Mouse (Mus musculus) midbrain, postnatal 0 days (tissue): Measurements from ENCODE around the gene Ccdc167. TPM values are rescaled to one million over a fixed set of nuclear protein-coding genes. Genes with fewer than 3 reads are reported as not detected.
A peak's percentile ranks its signal among the peaks of the same experiment; 100 is the strongest.

ENCODE experiments used
- ATAC-seq: fragments of 200-750 bp; cut with Nextera tagmentation; 2 replicates; pipeline ENCODE4 v1.8.0; 2017; ENCODE audit warnings: moderate number of reproducible peaks, mild to moderate bottlenecking, moderate TSS enrichment, moderate library complexity; ENCODE audit not compliant: low FRiP score
- DNase-seq: peaks from one replicate; pipeline ENCODE4 v3.0.0-alpha.2; 2015; ENCODE audit warnings: low spot score
- H3K27ac ChIP-seq: fragments of 300-500 bp; sonication (generic); 2 replicates; pipeline ENCODE4 v1.5.1; 2014; ENCODE audit warnings: low read depth, mild to moderate bottlenecking, low read length, mixed read lengths
- H3K27me3 ChIP-seq: fragments of 300-500 bp; sonication (generic); 2 replicates; pipeline ENCODE4 v1.6.1; 2014; ENCODE audit warnings: low read length, control low read depth, mixed read lengths; ENCODE audit not compliant: insufficient read depth
- H3K36me3 ChIP-seq: fragments of 300-500 bp; sonication (generic); 2 replicates; pipeline ENCODE4 v1.6.1; 2014; ENCODE audit warnings: low read length, control low read depth, mixed read lengths; ENCODE audit not compliant: insufficient read depth
- H3K4me1 ChIP-seq: fragments of 300-500 bp; sonication (generic); 2 replicates; pipeline ENCODE4 v1.6.1; 2014; ENCODE audit warnings: mild to moderate bottlenecking, control low read depth, antibody characterized with exemption, low read length, mixed read lengths; ENCODE audit not compliant: insufficient read depth
- H3K4me2 ChIP-seq: fragments of 300-500 bp; sonication (generic); 2 replicates; pipeline ENCODE4 v1.6.1; 2014; ENCODE audit warnings: low read depth, mild to moderate bottlenecking, low read length, mixed read lengths; ENCODE audit not compliant: poor library complexity, severe bottlenecking
- H3K4me3 ChIP-seq: fragments of 300-500 bp; sonication (generic); 2 replicates; pipeline ENCODE4 v1.5.1; 2014; ENCODE audit warnings: low read depth, mild to moderate bottlenecking, low read length, moderate library complexity
- H3K9ac ChIP-seq: fragments of 300-500 bp; sonication (generic); replicated peaks from 2 replicates; pipeline ENCODE4 v1.6.1; 2014; ENCODE audit warnings: mild to moderate bottlenecking, low read length, moderate library complexity, mixed read lengths; ENCODE audit not compliant: poor library complexity, severe bottlenecking
- H3K9me3 ChIP-seq: fragments of 300-500 bp; sonication (generic); 2 replicates; pipeline ENCODE4 v1.6.1; 2016; ENCODE audit warnings: low read length, control low read depth
- CTCF ChIP-seq: IDR thresholded peaks from 2 replicates; pipeline ENCODE4 v1.5.1; 2016; ENCODE audit warnings: antibody characterized with exemption, mild to moderate bottlenecking
- WGBS: fragments of 180-500 bp; shearing (Covaris S2); extraction: QIAGEN DNeasy Blood & Tissue Kit; methylation state at CpG from one replicate; pipeline ENCODE4 v1.1.7; 2014; 5-methylcytosine and 5-hydroxymethylcytosine counted together
- polyA plus RNA-seq: library from polyadenylated mRNA; unstranded; fragments of >200 nt; fragmentation: Nextera tagmentation; extraction: Ambion mirVana; gene quantifications from 2 replicates; pipeline ENCODE4 v1.2.1, GENCODE M21; 2015
- total RNA-seq: library from RNA; depleted of rRNA; stranded (reverse); fragments of >200 nt; gene quantifications from 2 replicates; pipeline ENCODE4 v1.2.3, GENCODE M21; 2014

Gene Ccdc167
- total and polyA plus RNA-seq, 2 experiments from 2014 or later, result 8.6 to 9.0 TPM

- no peak for ATAC-seq
- TF ChIP-seq CTCF, result no peak
- H3K9me3 ChIP-seq, result no peaks in the 10 kb centered on the region
- H3K9ac ChIP-seq, result no peak overlapping the region
- H3K4me1 ChIP-seq, result no peaks in the 10 kb centered on the region
- H3K27ac ChIP-seq, result no peak overlapping the region
- no peaks in the 10 kb centered on the region for H3K27me3 ChIP-seq
- H3K36me3 ChIP-seq, result peaks cover 67% of the 10 kb centered on the region
- H3K4me2 ChIP-seq, result no peak overlapping the region
- no peak for DNase-seq
- WGBS, result 94% methylated on average over 4 of the region's 4 CpGs
- H3K4me3 ChIP-seq, result no peak overlapping the region
Measured at GRCm38 (mm10) chr17:29684275-29684674, 32.6 kb downstream of the Ccdc167 start.

GRCm38 (mm10) chr17:29683127-29683526, 33.7 kb downstream of the Ccdc167 start:
- no peak overlapping the region for H3K27ac ChIP-seq
- no peak overlapping the region for H3K4me3 ChIP-seq
- H3K4me1 ChIP-seq, result no peaks in the 10 kb centered on the region
- no peaks in the 10 kb centered on the region for H3K9me3 ChIP-seq
- no peaks in the 10 kb centered on the region for H3K27me3 ChIP-seq
- ATAC-seq (no peak), DNase-seq (no peak)
- TF ChIP-seq CTCF, result no peak
- H3K36me3 ChIP-seq, result peaks cover 75% of the 10 kb centered on the region
- 86% methylated on average over 2 of the region's 2 CpGs for WGBS
- no peak overlapping the region for H3K9ac ChIP-seq
- no peak overlapping the region for H3K4me2 ChIP-seq

DNA sequence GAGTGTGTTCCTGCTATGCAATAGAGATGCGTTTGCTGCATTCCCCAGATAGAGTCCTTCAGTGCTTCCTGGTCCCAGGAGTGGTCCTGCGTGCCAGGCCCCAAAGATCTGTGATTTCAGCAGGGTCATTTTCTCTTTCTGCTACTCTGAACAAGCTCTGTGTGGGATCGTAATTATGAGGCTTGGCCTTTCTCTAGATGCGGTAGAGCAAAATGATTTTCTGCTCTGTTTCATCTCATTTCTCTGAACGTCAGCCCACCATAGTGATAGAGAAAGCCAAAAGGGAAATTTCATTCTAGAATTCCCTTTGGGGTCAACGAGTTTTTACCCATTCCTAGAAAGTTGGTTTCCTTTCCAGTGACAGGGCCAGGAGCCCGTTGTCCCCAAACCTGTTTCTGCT, 34.6 kb downstream of the Ccdc167 start:
- Histone ChIP-seq H3K4me1 (no peaks in the 10 kb centered on the region), H3K9ac (no peak overlapping the region), H3K36me3 (peaks cover 72% of the 10 kb centered on the region), H3K27ac (no peak overlapping the region), H3K4me2 (no peak overlapping the region), H3K9me3 (no peaks in the 10 kb centered on the region), H3K4me3 (no peak overlapping the region), H3K27me3 (no peaks in the 10 kb centered on the region)
- DNase-seq (no peak), ATAC-seq (no peak)
- no peak for TF ChIP-seq CTCF
- WGBS, result 84% methylated on average over 7 of the region's 7 CpGs

DNA sequence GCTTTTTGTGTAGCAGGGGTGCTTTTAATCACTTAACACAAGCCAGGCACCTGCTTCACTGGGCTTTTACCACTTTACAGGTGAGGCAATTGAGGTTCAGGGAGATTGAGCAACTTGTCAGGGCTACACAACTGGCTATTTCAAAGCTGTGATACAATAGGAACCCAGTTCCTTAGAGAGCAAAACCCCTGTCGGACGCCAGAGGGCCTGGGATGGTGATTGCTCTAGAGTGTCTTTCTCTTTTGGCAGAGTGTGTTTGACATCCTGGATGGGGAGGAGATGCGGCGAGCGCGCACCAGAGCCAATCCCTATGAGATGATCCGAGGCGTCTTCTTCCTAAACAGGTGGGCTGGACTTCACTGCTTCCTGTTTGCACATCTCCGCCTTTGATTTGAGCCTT, 35.2 kb downstream of the Ccdc167 start:
- H3K36me3 ChIP-seq, result peaks cover 74% of the 10 kb centered on the region
- no peak for TF ChIP-seq CTCF
- no peak for DNase-seq
- no peaks in the 10 kb centered on the region for H3K9me3 ChIP-seq
- 90% methylated on average over 9 of the region's 9 CpGs for WGBS
- no peak overlapping the region for H3K27ac ChIP-seq
- no peak overlapping the region for H3K4me2 ChIP-seq
- no peaks in the 10 kb centered on the region for H3K4me1 ChIP-seq
- no peak for ATAC-seq
- no peak overlapping the region for H3K4me3 ChIP-seq
- no peak overlapping the region for H3K9ac ChIP-seq
- no peaks in the 10 kb centered on the region for H3K27me3 ChIP-seq

DNA sequence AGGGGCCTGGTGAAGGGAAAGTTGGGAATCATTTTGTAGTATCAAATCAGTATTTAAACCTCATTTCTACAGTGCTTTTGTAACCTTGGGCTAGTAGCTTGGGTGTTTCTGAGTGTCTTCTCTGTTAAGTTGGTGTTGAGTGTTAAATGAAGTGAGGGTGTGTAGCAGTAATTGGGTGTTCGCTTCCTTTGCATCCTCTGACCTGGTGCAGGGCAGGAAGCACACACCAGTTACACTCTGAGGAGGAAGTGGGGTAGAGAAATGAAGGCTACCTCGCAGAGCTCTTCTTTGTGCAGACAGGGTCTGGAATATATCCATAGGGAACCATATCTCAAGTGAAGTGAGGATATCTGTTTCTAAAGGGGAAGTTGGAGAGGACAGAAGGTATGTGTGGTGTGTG, 35.9 kb downstream of the Ccdc167 start:
- Histone ChIP-seq H3K27ac (no peak overlapping the region), H3K4me1 (no peaks in the 10 kb centered on the region), H3K36me3 (peaks cover 75% of the 10 kb centered on the region), H3K4me2 (no peak overlapping the region), H3K27me3 (no peaks in the 10 kb centered on the region), H3K9ac (no peak overlapping the region), H3K9me3 (no peaks in the 10 kb centered on the region), H3K4me3 (no peak overlapping the region)
- DNase-seq (no peak), ATAC-seq (no peak)
- 93% methylated on average over 2 of the region's 2 CpGs for WGBS
- TF ChIP-seq CTCF, result no peak

GRCm38 (mm10) chr17:29680174-29680573, 36.7 kb downstream of the Ccdc167 start:
- ATAC-seq (no peak), DNase-seq (peak; percentile 92)
- Histone ChIP-seq H3K4me2 (no peak overlapping the region), H3K27ac (no peak overlapping the region), H3K9ac (no peak overlapping the region), H3K4me1 (no peaks in the 10 kb centered on the region), H3K36me3 (peaks cover 74% of the 10 kb centered on the region), H3K9me3 (no peaks in the 10 kb centered on the region), H3K27me3 (no peaks in the 10 kb centered on the region), H3K4me3 (no peak overlapping the region)
- TF ChIP-seq CTCF, result no peak
- WGBS, result 53% methylated on average over 2 of the region's 2 CpGs
